Mouse (Mus musculus) liver, embryonic 14.5 days (tissue): ENCODE measurements around the gene Kmt5a. TPM values are rescaled to one million over a fixed set of nuclear protein-coding genes. Genes with fewer than 3 reads are reported as not detected.
"Not testable (repeated sequence)": the region's sequence is repeated elsewhere in the genome, so short reads cannot be mapped to it uniquely, and the experiment has no call there.

Experiments used
- ATAC-seq: fragments of 200-750 bp; cut with Nextera tagmentation; 2 replicates; pipeline ENCODE4 v1.8.0; 2017; ENCODE audit warnings: moderate number of reproducible peaks, mild to moderate bottlenecking, moderate library complexity; ENCODE audit not compliant: insufficient read depth
- DNase-seq, 3 experiments: peaks; one replicate each; pipeline ENCODE4 v3.0.0-alpha.2; 2012 to 2013; ENCODE audit warnings: low read depth in 3 of 3, low spot score in 3 of 3
- H3K27ac ChIP-seq: fragments of 300-500 bp; sonication (generic); 2 replicates; pipeline ENCODE4 v1.5.1; 2014; ENCODE audit warnings: moderate library complexity, mild to moderate bottlenecking, control low read depth, inconsistent platforms
- H3K27me3 ChIP-seq: fragments of 300-500 bp; sonication (generic); 2 replicates; pipeline ENCODE4 v1.6.1; 2014; ENCODE audit warnings: mild to moderate bottlenecking, low read length, moderate library complexity; ENCODE audit not compliant: control insufficient read depth, insufficient read depth
- H3K36me3 ChIP-seq: fragments of 300-500 bp; sonication (generic); replicated peaks from 2 replicates; pipeline ENCODE4 v1.6.1; 2014; ENCODE audit warnings: low read depth; ENCODE audit not compliant: control insufficient read depth, insufficient read depth
- H3K4me1 ChIP-seq, 2 experiments: fragments of 200-500 bp in 1 of 2; fragments of 300-500 bp in 1 of 2; sonication (generic) in 1 of 2; replicated peaks; 2 replicates each; pipeline ENCODE4 v1.6.1; 2012 to 2014; ENCODE audit warnings: antibody characterized with exemption in 1 of 2, inconsistent platforms in 1 of 2, low read length in 1 of 2; ENCODE audit not compliant: control insufficient read depth in 2 of 2, insufficient read depth in 2 of 2
- H3K4me2 ChIP-seq: fragments of 300-500 bp; sonication (generic); 2 replicates; pipeline ENCODE4 v1.6.1; 2014; ENCODE audit warnings: low read depth, mild to moderate bottlenecking, control low read depth, moderate library complexity
- H3K4me3 ChIP-seq, 2 experiments: fragments of 200-500 bp in 1 of 2; fragments of 300-500 bp in 1 of 2; sonication (generic) in 1 of 2; 2 replicates each; pipeline ENCODE4 v1.5.1; 2012 to 2014; ENCODE audit warnings: low read depth in 2 of 2, low read length in 2 of 2, mild to moderate bottlenecking in 2 of 2, control low read depth in 1 of 2, inconsistent platforms in 1 of 2, moderate library complexity in 1 of 2; ENCODE audit not compliant: insufficient read depth in 1 of 2
- H3K9ac ChIP-seq: fragments of 300-500 bp; sonication (generic); replicated peaks from 2 replicates; pipeline ENCODE4 v1.6.1; 2014; ENCODE audit warnings: mild to moderate bottlenecking, control low read depth, moderate library complexity
- H3K9me3 ChIP-seq: fragments of 300-500 bp; sonication (generic); 2 replicates; pipeline ENCODE4 v1.6.1; 2016; ENCODE audit warnings: low read length, mixed read lengths; ENCODE audit not compliant: control insufficient read depth
- CTCF ChIP-seq: IDR thresholded peaks from 2 replicates; pipeline ENCODE4 v1.5.1; 2016; ENCODE audit warnings: antibody characterized with exemption, low read depth, control low read depth
- EP300 ChIP-seq: IDR thresholded peaks from 2 replicates; pipeline ENCODE4 v1.6.1; 2016; ENCODE audit warnings: antibody characterized with exemption, low read depth
- WGBS: fragments of 180-500 bp; shearing (Covaris S2); extraction: QIAGEN DNeasy Blood & Tissue Kit; methylation state at CpG from one replicate; pipeline ENCODE4 v1.1.7; 2014; ENCODE audit not compliant: insufficient replicate concordance; 5-methylcytosine and 5-hydroxymethylcytosine counted together
- polyA plus RNA-seq, 2 experiments: library from polyadenylated mRNA; depleted of rRNA in 1 of 2; stranded (reverse) in 1 of 2; unstranded in 1 of 2; fragments of >200 nt; fragmentation: Nextera tagmentation in 1 of 2; extraction: Ambion mirVana in 1 of 2; gene quantifications; 2 replicates each; pipeline versions ENCODE4 v1.2.1 to v1.2.3; 2012 to 2014

The Kmt5a gene
- polyA plus RNA-seq, 2 experiments: 51.8 to 58.6 TPM

- Histone ChIP-seq H3K36me3 (peaks cover 97% of the 10 kb centered on the region), H3K27ac (no peak overlapping the region), H3K27me3 (no peaks in the 10 kb centered on the region), H3K4me2 (no peak overlapping the region), H3K4me3 (no peak overlapping the region), H3K9ac (no peak overlapping the region), H3K9me3 (no peaks in the 10 kb centered on the region), H3K4me1 (peaks cover 19 to 33% of the 10 kb centered on the region in 2 experiments)
- DNase-seq (no peak), ATAC-seq (no peak)
- WGBS: 77% methylated on average over 15 of the region's 15 CpGs
- no peak for TF ChIP-seq CTCF
- TF ChIP-seq EP300: no peak
Measured at GRCm38 (mm10) chr5:124452494-124453228, 12.9 kb downstream of the Kmt5a start.

GRCm38 (mm10) chr5:124453339-124454081 is 13.8 kb downstream of the Kmt5a start:
- H3K4me1 ChIP-seq: peaks cover 19 to 27% of the 10 kb centered on the region in 2 experiments

GRCm38 (mm10) chr5:124454082-124454419 is 14.3 kb downstream of the Kmt5a start:
- no peak overlapping the region for H3K4me2 ChIP-seq
- H3K27ac ChIP-seq: no peak overlapping the region
- 88% methylated on average over 1 of the region's 1 CpGs for WGBS
- H3K27me3 ChIP-seq: no peaks in the 10 kb centered on the region
- H3K4me3 ChIP-seq: no peak overlapping the region
- no peak overlapping the region for H3K9ac ChIP-seq
- DNase-seq (no peak), ATAC-seq (no peak)
- H3K4me1 ChIP-seq: peaks cover 18 to 24% of the 10 kb centered on the region in 2 experiments
- peaks cover 96% of the 10 kb centered on the region for H3K36me3 ChIP-seq
- no peaks in the 10 kb centered on the region for H3K9me3 ChIP-seq
- TF ChIP-seq EP300 (no peak), CTCF (no peak)

More at GRCm38 (mm10) chr5:124453339-124454081, 13.8 kb downstream of the Kmt5a start:
- no peaks in the 10 kb centered on the region for H3K27me3 ChIP-seq
- TF ChIP-seq CTCF (no peak), EP300 (no peak)
- 85% methylated on average over 13 of the region's 13 CpGs for WGBS
- DNase-seq: no peak
- H3K4me3 ChIP-seq: no peak overlapping the region
- H3K9ac ChIP-seq: no peak overlapping the region
- no peaks in the 10 kb centered on the region for H3K9me3 ChIP-seq
- no peak for ATAC-seq
- no peak overlapping the region for H3K27ac ChIP-seq
- no peak overlapping the region for H3K4me2 ChIP-seq
- peaks cover 96% of the 10 kb centered on the region for H3K36me3 ChIP-seq

- 92% methylated on average over 6 of the region's 6 CpGs for WGBS
Measured at GRCm38 (mm10) chr5:124456762-124457161, 17.0 kb downstream of the Kmt5a start.

GRCm38 (mm10) chr5:124460922-124461321 is 21.2 kb downstream of the Kmt5a start:
- ATAC-seq, H3K9me3 ChIP-seq, H3K4me2 ChIP-seq, DNase-seq, H3K27ac ChIP-seq, H3K4me3 ChIP-seq, H3K9ac ChIP-seq, H3K27me3 ChIP-seq, H3K4me1 ChIP-seq: not testable (repeated sequence)
- peaks cover 59% of the 10 kb centered on the region for H3K36me3 ChIP-seq
- WGBS: 90% methylated on average over 14 of the region's 14 CpGs

More at GRCm38 (mm10) chr5:124456762-124457161, 17.0 kb downstream of the Kmt5a start:
- Histone ChIP-seq H3K27ac (no peak overlapping the region), H3K36me3 (peaks cover 91% of the 10 kb centered on the region), H3K4me3 (no peak overlapping the region), H3K9ac (no peak overlapping the region), H3K9me3 (no peaks in the 10 kb centered on the region), H3K27me3 (no peaks in the 10 kb centered on the region), H3K4me2 (no peak overlapping the region), H3K4me1 (no peaks in the 10 kb centered on the region)
- DNase-seq (no peak), ATAC-seq (no peak)
- TF ChIP-seq CTCF: no peak
- no peak for TF ChIP-seq EP300
